Comparison of ENCODE assay signal across 19 mouse cellular contexts in the genomic region with DNA sequence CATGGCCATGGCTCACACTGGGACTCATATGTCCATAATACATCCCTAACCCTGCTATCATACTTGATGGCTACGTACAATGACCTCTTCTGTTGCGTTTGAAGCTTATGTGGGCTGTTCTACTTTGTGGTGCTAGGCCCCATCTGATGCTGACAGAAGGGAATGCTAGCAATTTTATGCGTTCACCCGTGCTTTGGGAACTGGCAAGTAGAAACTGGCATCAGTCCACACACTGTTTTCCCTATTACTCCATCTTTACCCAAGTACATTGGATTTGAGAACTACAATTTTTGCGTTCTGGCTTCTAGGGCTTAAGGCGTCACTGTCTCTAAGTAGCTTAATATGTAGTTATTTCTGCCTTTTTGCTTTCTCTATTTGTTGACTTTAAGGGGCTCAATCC.
"Had no signal": no experiment of that assay in that cellular context is flagged by ENCODE, and none has a peak within 500 bp of the region (broad histone marks: within the 10 kb centered on the region; RNA-seq: fewer than 3 reads in every experiment).

No protein-coding gene starts in this region.

- H3K27ac ChIP-seq: limb, embryonic 10.5 days; limb, embryonic 13.5 days; liver, embryonic 12.5 days; liver, embryonic 15.5 days; lung, embryonic 15.5 days; midbrain, embryonic 12.5 days; neural tube, embryonic 13.5 days had no signal

- H3K36me3 ChIP-seq: liver, embryonic 12.5 days; lung, embryonic 15.5 days had no signal

- H3K4me3 ChIP-seq: limb, embryonic 10.5 days; limb, embryonic 13.5 days; liver, embryonic 12.5 days; liver, embryonic 15.5 days; lung, embryonic 15.5 days; midbrain, embryonic 12.5 days; myocyte; neural tube, embryonic 13.5 days had no signal

- H3K27me3 ChIP-seq: limb, embryonic 13.5 days; liver, embryonic 12.5 days; liver, embryonic 15.5 days; lung, embryonic 15.5 days; neural tube, embryonic 13.5 days had no signal

- H3K4me1 ChIP-seq: limb, embryonic 10.5 days; limb, embryonic 13.5 days; liver, embryonic 12.5 days; liver, embryonic 15.5 days; lung, embryonic 15.5 days; midbrain, embryonic 12.5 days had no signal

- DNase-seq: kidney, adult 9 months; kidney, postnatal 14 days; kidney, postnatal 4 days; liver; lung, adult 18-20 months; lung, postnatal 10 days; lung, postnatal 36 days; thymus, adult 2 months; thymus, postnatal 14 days; thymus, postnatal 4 days had no signal

- ATAC-seq: liver, embryonic 12.5 days; midbrain, embryonic 16.5 days had no signal

- H3K9me3 ChIP-seq: limb, embryonic 10.5 days; limb, embryonic 13.5 days; liver, embryonic 15.5 days; lung, embryonic 15.5 days; neural tube, embryonic 13.5 days had no signal

- H3K9ac ChIP-seq: limb, embryonic 13.5 days; liver, embryonic 12.5 days; liver, embryonic 15.5 days; lung, embryonic 15.5 days; midbrain, embryonic 12.5 days; neural tube, embryonic 13.5 days had no signal

- H3K4me2 ChIP-seq: limb, embryonic 13.5 days; liver, embryonic 12.5 days; liver, embryonic 15.5 days; lung, embryonic 15.5 days; midbrain, embryonic 12.5 days; neural tube, embryonic 13.5 days had no signal
